Mouse (Mus musculus): ENCODE measurements at regions not wholly inside any gene's neighbourhood (a gene's known extent, or its start where the extent isn't known, plus 50 kb on each side); places are given as distances from the start of the nearest gene placed in this dataset.

- no peak for DNase-seq (ENCODE audit: low spot score)
Observed at GRCm38 (mm10) chr12:10062006-10062514, 307.7 kb upstream of the Nt5c1b start.

- no peak for DNase-seq (ENCODE audit: low spot score)
Observed at GRCm38 (mm10) chr12:10078341-10078740, 291.4 kb upstream of the Nt5c1b start.

GRCm38 (mm10) chr12:10079482-10079881 is 290.3 kb upstream of the Nt5c1b start:
- DNase-seq (ENCODE audit: low spot score) = no peak

GRCm38 (mm10) chr12:10112874-10113453 is 256.8 kb upstream of the Nt5c1b start:
- no peak for DNase-seq (ENCODE audit: low spot score)

- DNase-seq (ENCODE audit: low spot score) = no peak
Observed at GRCm38 (mm10) chr12:10122102-10122501, 247.7 kb upstream of the Nt5c1b start.

GRCm38 (mm10) chr12:10127995-10128573 is 241.7 kb upstream of the Nt5c1b start:
- no peak for DNase-seq (ENCODE audit: low spot score)

- DNase-seq (ENCODE audit: low spot score) = no peak
Observed at GRCm38 (mm10) chr12:10134141-10134540, 235.6 kb upstream of the Nt5c1b start.

- DNase-seq (ENCODE audit: low spot score) = no peak
Observed at GRCm38 (mm10) chr12:10135915-10136314, 233.9 kb upstream of the Nt5c1b start.

- DNase-seq (ENCODE audit: low spot score) = no peak
Observed at GRCm38 (mm10) chr12:10140131-10140530, 229.6 kb upstream of the Nt5c1b start.

GRCm38 (mm10) chr12:10160837-10161236 is 208.9 kb upstream of the Nt5c1b start:
- no peak for DNase-seq (ENCODE audit: low spot score)

GRCm38 (mm10) chr12:10168042-10168441 is 201.7 kb upstream of the Nt5c1b start:
- DNase-seq (ENCODE audit: low spot score) = no peak

- no peak for DNase-seq (ENCODE audit: low spot score)
Observed at GRCm38 (mm10) chr12:10168581-10168980, 201.2 kb upstream of the Nt5c1b start.

GRCm38 (mm10) chr12:10178718-10179117 is 191.1 kb upstream of the Nt5c1b start:
- no peak for DNase-seq (ENCODE audit: low spot score)

GRCm38 (mm10) chr12:10179147-10179814 is 190.5 kb upstream of the Nt5c1b start:
- no peak for DNase-seq (ENCODE audit: low spot score)

GRCm38 (mm10) chr12:10179815-10180468 is 189.8 kb upstream of the Nt5c1b start:
- no peak for DNase-seq (ENCODE audit: low spot score)

GRCm38 (mm10) chr12:10182589-10182988 is 187.2 kb upstream of the Nt5c1b start:
- no peak for DNase-seq (ENCODE audit: low spot score)

GRCm38 (mm10) chr12:10186576-10186975 is 183.2 kb upstream of the Nt5c1b start:
- DNase-seq (ENCODE audit: low spot score) = no peak

GRCm38 (mm10) chr12:10189746-10190145 is 180.0 kb upstream of the Nt5c1b start:
- DNase-seq (ENCODE audit: low spot score) = no peak

- no peak for DNase-seq (ENCODE audit: low spot score)
Observed at GRCm38 (mm10) chr12:10197906-10198460, 171.8 kb upstream of the Nt5c1b start.

GRCm38 (mm10) chr12:10209841-10210240 is 159.9 kb upstream of the Nt5c1b start:
- no peak for DNase-seq (ENCODE audit: low spot score)

- DNase-seq (ENCODE audit: low spot score) = no peak
Observed at GRCm38 (mm10) chr12:10222821-10223220, 147.0 kb upstream of the Nt5c1b start.

- DNase-seq (ENCODE audit: low spot score) = no peak
Observed at GRCm38 (mm10) chr12:10223832-10224231, 145.9 kb upstream of the Nt5c1b start.

- DNase-seq (ENCODE audit: low spot score) = no peak
Observed at GRCm38 (mm10) chr12:10231144-10231543, 138.6 kb upstream of the Nt5c1b start.

Measured in ovary, adult 18-20 months (tissue).